Mouse (Mus musculus) intestine, embryonic 16.5 days (tissue): ENCODE data around the gene Smc3. TPM values are rescaled to one million over a fixed set of nuclear protein-coding genes. Genes with fewer than 3 reads are reported as not detected.

Source experiments
- ATAC-seq: fragments of 200-750 bp; cut with Nextera tagmentation; 2 replicates; pipeline ENCODE4 v1.8.0; 2017; ENCODE audit warnings: moderate TSS enrichment, moderate library complexity
- H3K27ac ChIP-seq: fragments of 300-500 bp; sonication (generic); 2 replicates; pipeline ENCODE4 v1.5.1; 2014; ENCODE audit warnings: mild to moderate bottlenecking, low read length
- H3K27me3 ChIP-seq: fragments of 300-500 bp; sonication (generic); replicated peaks from 2 replicates; pipeline ENCODE4 v1.6.1; 2014; ENCODE audit warnings: low read length, control low read depth, mixed read lengths; ENCODE audit not compliant: control insufficient read depth, insufficient read depth
- H3K36me3 ChIP-seq: fragments of 300-500 bp; sonication (generic); 2 replicates; pipeline ENCODE4 v1.6.1; 2014; ENCODE audit warnings: low read length, control low read depth; ENCODE audit not compliant: control insufficient read depth, insufficient read depth
- H3K4me1 ChIP-seq: fragments of 300-500 bp; sonication (generic); 2 replicates; pipeline ENCODE4 v1.6.1; 2014; ENCODE audit warnings: low read length, control low read depth, mixed read lengths; ENCODE audit not compliant: control insufficient read depth, insufficient read depth
- H3K4me2 ChIP-seq: fragments of 300-500 bp; sonication (generic); 2 replicates; pipeline ENCODE4 v1.6.1; 2014; ENCODE audit warnings: low read depth, low read length, control low read depth
- H3K4me3 ChIP-seq: fragments of 300-500 bp; sonication (generic); 2 replicates; pipeline ENCODE4 v1.5.1; 2014; ENCODE audit warnings: mild to moderate bottlenecking, low read length
- H3K9ac ChIP-seq: fragments of 300-500 bp; sonication (generic); 2 replicates; pipeline ENCODE4 v1.6.1; 2014; ENCODE audit warnings: low read depth, low read length
- H3K9me3 ChIP-seq: fragments of 300-500 bp; sonication (generic); 2 replicates; pipeline ENCODE4 v1.6.1; 2016; ENCODE audit warnings: low read length, control low read depth; ENCODE audit not compliant: control insufficient read depth
- WGBS: fragments of 180-500 bp; shearing (Covaris S2); extraction: QIAGEN DNeasy Blood & Tissue Kit; methylation state at CpG from one replicate; pipeline ENCODE4 v1.1.7; 2014; 5-methylcytosine and 5-hydroxymethylcytosine counted together
- polyA plus RNA-seq: library from polyadenylated mRNA; unstranded; fragments of >200 nt; fragmentation: Nextera tagmentation; extraction: Ambion mirVana; gene quantifications from 2 replicates; pipeline ENCODE4 v1.2.1, GENCODE M21; 2015

The Smc3 gene
- 43.9 and 50.8 TPM in 2 replicates for polyA plus RNA-seq

DNA sequence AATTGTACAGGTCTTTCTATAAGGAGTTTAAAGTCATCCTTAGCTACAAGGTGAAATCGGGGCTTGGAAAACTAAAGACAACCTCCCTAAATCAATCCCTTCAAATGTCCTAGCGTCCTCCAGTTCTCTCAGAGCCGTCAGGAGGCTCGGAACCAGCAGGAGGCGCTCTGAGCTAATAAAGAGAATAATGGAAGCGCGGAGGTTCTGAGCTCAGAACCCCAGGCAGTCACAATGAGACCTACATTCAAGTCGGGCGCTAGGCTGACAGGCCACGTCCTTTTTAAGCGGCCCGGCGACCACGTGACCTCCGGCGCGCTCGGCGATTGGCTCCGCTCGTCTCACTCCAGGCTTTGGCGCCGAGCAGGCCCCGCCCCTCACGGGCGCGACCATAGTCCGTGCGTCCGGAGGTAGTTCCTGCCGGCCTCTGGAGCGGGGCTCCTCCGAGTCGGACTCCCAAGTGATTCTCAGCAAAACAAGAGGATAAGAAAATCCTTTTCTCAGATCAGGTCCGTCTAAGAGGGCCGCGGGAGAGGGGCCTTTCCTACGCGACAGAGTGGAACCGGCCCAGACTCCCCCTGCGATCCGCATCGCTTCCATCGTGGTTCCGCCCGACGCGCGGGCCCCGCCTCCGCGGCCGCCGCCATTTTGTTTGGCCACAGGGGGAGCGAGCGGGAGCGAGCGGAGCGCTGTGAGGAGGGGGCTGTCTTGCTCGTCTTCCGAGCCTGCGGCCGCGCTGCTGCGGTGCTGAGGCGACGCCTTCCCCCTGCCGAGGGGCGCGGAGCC, at the start of gene Smc3:
Gene Smc3 (plus strand): TSS at position 642 of the 783 bp plus-strand sequence.
- Histone ChIP-seq H3K36me3 (no peaks in the 10 kb centered on the region), H3K9ac (peak within 1 kb of the TSS; percentile 96), H3K9me3 (no peaks in the 10 kb centered on the region), H3K27me3 (no peaks in the 10 kb centered on the region), H3K27ac (peak within 1 kb of the TSS; percentile 96), H3K4me1 (peaks cover 16% of the 10 kb centered on the region), H3K4me2 (peak within 1 kb of the TSS; percentile 93), H3K4me3 (peak within 1 kb of the TSS; percentile 99)
- peak; percentile 96 for ATAC-seq
- under 1% methylated on average over 69 of the region's 70 CpGs for WGBS

DNA sequence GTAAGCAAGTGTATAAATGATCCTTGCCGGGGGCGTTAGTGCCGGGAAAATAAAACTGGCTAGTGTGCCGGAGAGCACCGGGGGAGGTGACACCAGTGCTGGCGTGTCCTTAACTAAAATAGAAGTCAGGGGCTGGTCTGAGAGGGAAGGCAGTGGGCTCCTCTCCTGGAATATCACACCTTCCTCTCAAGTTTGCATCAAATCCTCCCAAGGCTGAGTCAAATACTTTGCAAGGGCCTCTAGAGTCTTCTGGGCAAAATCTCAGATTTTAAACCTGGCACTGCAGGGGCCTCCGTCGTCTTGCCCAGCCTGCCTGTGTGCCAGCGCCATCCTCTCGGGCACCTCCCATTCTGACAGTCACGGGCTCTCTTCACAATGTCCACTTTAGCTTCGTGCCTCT, 49.2 kb upstream of the Smc3 start:
- Histone ChIP-seq H3K4me2 (no peak overlapping the region), H3K4me1 (peaks cover 13% of the 10 kb centered on the region), H3K4me3 (no peak overlapping the region), H3K9ac (no peak overlapping the region), H3K9me3 (no peaks in the 10 kb centered on the region), H3K36me3 (no peaks in the 10 kb centered on the region), H3K27me3 (no peaks in the 10 kb centered on the region), H3K27ac (no peak overlapping the region)
- ATAC-seq = no peak
- WGBS = 77% methylated on average over 12 of the region's 12 CpGs

DNA sequence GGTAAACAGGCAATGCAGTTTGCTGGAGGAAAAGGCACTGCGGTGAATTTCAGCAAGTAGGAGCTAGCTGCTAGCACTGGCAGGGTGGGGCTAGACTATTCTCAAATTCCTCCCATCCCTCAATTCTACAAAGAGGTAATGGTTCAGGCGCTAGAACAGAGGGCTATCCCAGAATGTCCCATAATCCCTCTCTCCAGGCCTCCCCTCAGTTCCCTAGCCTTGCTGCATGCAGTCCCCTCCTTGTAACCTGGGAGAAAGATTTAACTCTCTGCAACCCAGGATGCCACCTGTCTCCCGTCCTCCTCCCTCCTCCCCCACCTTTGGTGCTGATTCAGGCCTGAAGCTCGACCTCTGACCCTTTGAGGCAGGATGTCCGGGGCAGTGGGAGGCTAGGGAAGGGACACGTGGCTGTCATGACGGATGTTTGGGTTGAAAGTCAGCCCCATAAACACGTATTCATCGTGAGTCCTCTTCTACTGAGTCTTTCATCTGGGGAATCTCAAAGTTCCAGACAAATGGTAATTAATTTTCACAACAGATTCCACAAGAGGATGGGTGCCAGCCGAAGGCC, 47.9 kb upstream of the Smc3 start:
- WGBS = 33% methylated on average over 10 of the region's 10 CpGs
- Histone ChIP-seq H3K4me1 (peaks cover 17% of the 10 kb centered on the region), H3K4me3 (no peak overlapping the region), H3K9ac (no peak overlapping the region), H3K27me3 (no peaks in the 10 kb centered on the region), H3K36me3 (no peaks in the 10 kb centered on the region), H3K27ac (no peak overlapping the region), H3K4me2 (no peak overlapping the region), H3K9me3 (no peaks in the 10 kb centered on the region)
- ATAC-seq = no peak

DNA sequence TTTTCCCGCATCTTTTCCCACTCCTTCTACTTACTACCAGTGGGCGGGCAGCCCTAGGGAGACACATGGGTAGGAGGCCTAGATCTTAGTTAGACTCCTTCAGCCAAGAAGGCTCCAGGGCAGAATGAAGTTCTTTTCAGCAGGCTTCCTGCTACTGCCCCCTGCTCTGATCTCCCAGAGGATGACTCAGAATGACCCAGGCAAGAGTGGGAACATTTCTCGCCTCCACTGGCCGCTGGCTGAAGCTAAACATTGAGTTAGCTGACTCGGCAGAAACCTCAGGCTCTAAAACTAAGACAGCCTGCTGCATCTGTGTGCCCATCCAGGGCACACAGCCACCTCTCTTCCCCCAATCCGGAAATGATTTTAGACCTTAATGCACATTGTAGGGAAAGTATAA, 47.4 kb upstream of the Smc3 start:
- Histone ChIP-seq H3K27me3 (no peaks in the 10 kb centered on the region), H3K36me3 (no peaks in the 10 kb centered on the region), H3K4me1 (peaks cover 21% of the 10 kb centered on the region), H3K27ac (no peak overlapping the region), H3K4me3 (no peak overlapping the region), H3K9ac (no peak overlapping the region), H3K9me3 (no peaks in the 10 kb centered on the region), H3K4me2 (no peak overlapping the region)
- no peak for ATAC-seq
- 55% methylated on average over 6 of the region's 6 CpGs for WGBS

DNA sequence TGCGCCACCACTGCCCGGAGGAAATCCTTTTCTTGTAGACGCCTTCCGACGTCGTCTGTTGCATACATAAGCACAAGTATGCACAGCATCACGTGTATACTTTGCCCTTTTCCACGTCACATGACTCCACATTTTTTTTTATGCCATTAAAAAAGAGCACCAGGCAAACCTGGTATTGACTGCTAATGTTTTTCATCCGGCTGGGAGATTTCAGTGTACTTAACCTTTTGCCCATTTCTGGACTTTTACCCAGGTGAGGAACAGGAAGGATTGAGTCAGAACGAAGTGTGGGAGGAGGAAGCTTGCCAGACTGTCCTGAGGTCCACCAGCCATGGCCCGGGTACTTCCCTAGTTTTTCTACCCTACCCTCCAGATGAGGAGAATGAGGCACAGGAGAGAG, 45.8 kb upstream of the Smc3 start:
- peak; percentile 65 for ATAC-seq
- Histone ChIP-seq H3K9ac (no peak overlapping the region), H3K9me3 (no peaks in the 10 kb centered on the region), H3K27ac (0 out of 2 replicates have a peak overlapping the region, but pooled peaks have one; percentile 25), H3K36me3 (no peaks in the 10 kb centered on the region), H3K4me1 (peaks cover 21% of the 10 kb centered on the region), H3K4me2 (no peak overlapping the region), H3K27me3 (no peaks in the 10 kb centered on the region), H3K4me3 (no peak overlapping the region)
- 67% methylated on average over 11 of the region's 11 CpGs for WGBS

DNA sequence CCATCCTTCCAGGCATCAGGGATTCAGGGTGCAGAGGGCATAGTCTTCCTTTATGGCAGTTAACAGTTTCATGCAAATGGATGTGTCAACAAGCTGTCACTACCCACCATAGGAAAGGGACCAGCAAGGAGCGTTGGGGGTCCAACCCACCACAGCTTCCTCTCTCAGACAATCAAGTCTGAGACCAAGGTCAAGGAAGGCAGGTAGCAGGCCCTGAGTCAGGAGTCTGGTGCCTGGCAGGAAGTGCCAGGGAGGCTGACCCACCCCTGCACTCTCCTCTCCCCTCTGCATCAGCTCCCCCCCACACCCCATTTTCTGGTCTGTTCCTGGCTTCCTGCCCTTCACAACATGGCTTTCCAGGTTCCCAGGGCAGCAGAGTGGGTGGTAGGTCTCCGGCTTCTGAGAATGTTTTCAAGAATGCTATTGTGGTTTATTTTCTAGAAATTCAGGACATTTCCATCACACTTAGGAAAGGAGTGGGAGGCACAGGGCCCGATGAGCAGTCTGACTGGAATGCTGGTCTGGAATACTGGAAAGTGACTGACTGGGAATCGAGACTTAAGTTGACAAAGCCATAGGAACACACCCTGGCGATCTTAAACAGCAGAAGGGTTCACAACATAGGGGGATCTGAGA, 45.1 kb upstream of the Smc3 start:
- H3K27ac ChIP-seq = 0 out of 2 replicates have a peak overlapping the region, but pooled peaks have one; percentile 25
- 0 out of 2 replicates have a peak, but pooled peaks have one; percentile 21 for ATAC-seq
- 74% methylated on average over 5 of the region's 5 CpGs for WGBS

DNA sequence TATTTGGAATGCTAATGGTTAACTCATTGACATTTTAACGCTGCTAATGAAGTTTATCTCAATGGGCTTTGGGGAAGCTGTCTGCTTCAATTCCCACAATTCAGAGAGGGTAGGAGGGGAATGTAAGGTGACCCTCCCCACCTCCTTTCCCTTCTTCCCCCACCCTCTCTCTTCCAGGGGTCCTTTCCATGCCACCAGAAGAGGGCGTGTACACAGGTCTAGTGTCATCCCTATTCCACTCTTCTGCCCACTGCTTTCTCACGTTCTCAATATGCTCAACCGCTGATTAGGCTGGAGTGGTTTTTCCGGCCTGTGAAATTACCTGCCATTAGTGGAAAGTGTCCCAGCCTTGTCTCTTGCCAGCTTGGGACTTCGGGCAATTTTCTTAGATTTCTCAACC, 43.4 kb upstream of the Smc3 start:
- H3K36me3 ChIP-seq = no peaks in the 10 kb centered on the region
- H3K27me3 ChIP-seq = no peaks in the 10 kb centered on the region
- peak overlapping the region; percentile 30; the same call in 1 of the 2 replicates for H3K9ac ChIP-seq
- peaks cover 21% of the 10 kb centered on the region for H3K4me1 ChIP-seq
- no peak for ATAC-seq
- no peak overlapping the region for H3K27ac ChIP-seq
- 36% methylated on average over 6 of the region's 6 CpGs for WGBS
- peak overlapping the region; percentile 35 for H3K4me2 ChIP-seq
- peak overlapping the region; percentile 18; the same call in 1 of the 2 replicates for H3K4me3 ChIP-seq
- no peaks in the 10 kb centered on the region for H3K9me3 ChIP-seq

More for the DNA sequence above, 45.1 kb upstream of the Smc3 start:
- no peak overlapping the region for H3K4me2 ChIP-seq
- no peaks in the 10 kb centered on the region for H3K27me3 ChIP-seq
- peaks cover 21% of the 10 kb centered on the region for H3K4me1 ChIP-seq
- H3K36me3 ChIP-seq = no peaks in the 10 kb centered on the region
- H3K9me3 ChIP-seq = no peaks in the 10 kb centered on the region
- H3K4me3 ChIP-seq = no peak overlapping the region
- H3K9ac ChIP-seq = no peak overlapping the region

DNA sequence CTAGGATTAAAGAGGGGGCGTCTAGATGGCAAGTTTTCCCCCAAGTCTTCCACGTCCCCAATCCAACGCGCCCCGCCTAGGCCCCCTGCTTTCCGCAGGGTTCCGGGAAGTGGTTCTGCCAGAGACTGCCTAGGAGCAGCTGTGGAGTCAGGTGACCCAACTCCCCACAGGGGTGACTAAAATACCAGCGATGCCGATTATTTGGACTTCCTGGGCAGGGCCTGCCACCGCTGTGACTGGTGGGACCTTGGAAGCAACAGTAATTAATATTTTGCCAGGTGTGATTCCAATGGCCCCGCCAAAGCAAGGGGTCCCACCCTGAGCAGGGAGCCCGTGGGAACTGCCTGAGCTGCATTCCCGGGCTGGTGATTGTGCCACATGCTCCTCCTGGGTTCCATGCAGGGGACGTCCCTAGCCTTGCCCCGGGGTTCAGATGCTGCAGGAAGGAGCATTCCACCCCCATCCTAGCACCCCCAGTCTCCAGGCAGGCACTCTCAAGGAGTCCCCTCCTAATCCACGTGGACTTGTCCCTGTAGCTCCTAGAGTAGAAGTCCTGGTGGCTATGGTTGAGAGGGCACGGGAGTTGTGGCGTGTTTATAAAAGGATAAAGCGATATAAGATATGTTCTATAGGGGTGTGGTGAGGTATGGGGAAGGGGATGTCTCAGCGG, 42.8 kb upstream of the Smc3 start:
- peak overlapping the region; percentile 30; the same call in 1 of the 2 replicates for H3K9ac ChIP-seq

DNA sequence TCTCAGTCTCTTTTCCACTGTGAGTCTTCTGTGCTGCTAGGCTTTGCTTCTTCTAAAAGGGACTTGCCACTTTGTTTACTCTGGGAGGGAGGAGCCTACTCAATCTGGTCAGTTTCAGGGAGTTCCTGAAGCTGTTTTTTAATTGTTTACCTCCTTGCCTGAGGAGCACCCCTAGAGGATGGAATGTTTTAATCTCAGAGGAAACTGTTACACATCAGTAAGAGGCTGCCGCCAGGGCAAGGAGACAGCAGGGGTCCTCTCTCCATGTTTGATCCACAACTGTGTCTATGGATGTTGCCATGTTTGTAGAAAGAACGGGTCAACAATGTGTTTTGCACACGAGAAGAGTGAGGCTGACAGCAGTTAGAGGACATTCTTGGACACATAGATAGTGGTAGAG, 39.8 kb upstream of the Smc3 start:
- H3K9ac ChIP-seq = no peak overlapping the region
- 85% methylated on average over 3 of the region's 3 CpGs for WGBS
- H3K27me3 ChIP-seq = no peaks in the 10 kb centered on the region
- ATAC-seq = no peak
- peaks cover 7% of the 10 kb centered on the region; the same call in 1 of the 2 replicates for H3K4me1 ChIP-seq
- no peak overlapping the region for H3K4me3 ChIP-seq
- H3K9me3 ChIP-seq = no peaks in the 10 kb centered on the region
- no peaks in the 10 kb centered on the region for H3K36me3 ChIP-seq
- H3K4me2 ChIP-seq = no peak overlapping the region
- H3K27ac ChIP-seq = no peak overlapping the region

More for the DNA sequence above, 42.8 kb upstream of the Smc3 start:
- Histone ChIP-seq H3K27me3 (no peaks in the 10 kb centered on the region), H3K4me1 (peaks cover 19% of the 10 kb centered on the region), H3K27ac (no peak overlapping the region), H3K9me3 (no peaks in the 10 kb centered on the region), H3K4me3 (peak overlapping the region; percentile 18; the same call in 1 of the 2 replicates), H3K36me3 (no peaks in the 10 kb centered on the region), H3K4me2 (peak overlapping the region; percentile 35)
- ATAC-seq = peak; percentile 39; the same call in 1 of the 2 replicates
- 21% methylated on average over 20 of the region's 20 CpGs for WGBS
